Mouse (Mus musculus) granulocyte monocyte progenitor cell, adult 5-6 weeks (primary cell): ENCODE data around the gene Cwc27. TPM values are rescaled to one million over a fixed set of nuclear protein-coding genes. Genes with fewer than 3 reads are reported as not detected.

Source experiments
- ATAC-seq: replicated peaks from 2 replicates; pipeline ENCODE4 v1.8.0; 2016; ENCODE audit warnings: mild to moderate bottlenecking, moderate TSS enrichment, inconsistent platforms; ENCODE audit not compliant: poor library complexity, severe bottlenecking
- total RNA-seq, 2 experiments: library from RNA; stranded (forward) in 1 of 2; stranded (reverse) in 1 of 2; fragments of 200-712, 200-1000 nt in 1 of 2; fragments of >200 nt in 1 of 2; fragmentation: Nextera tagmentation in 1 of 2; gene quantifications; 2 replicates each; pipeline ENCODE4 v1.2.3; 2014 to 2017

Gene Cwc27
- total RNA-seq, 2 experiments from 2014 or later, result 47.2 to 52.3 TPM

DNA sequence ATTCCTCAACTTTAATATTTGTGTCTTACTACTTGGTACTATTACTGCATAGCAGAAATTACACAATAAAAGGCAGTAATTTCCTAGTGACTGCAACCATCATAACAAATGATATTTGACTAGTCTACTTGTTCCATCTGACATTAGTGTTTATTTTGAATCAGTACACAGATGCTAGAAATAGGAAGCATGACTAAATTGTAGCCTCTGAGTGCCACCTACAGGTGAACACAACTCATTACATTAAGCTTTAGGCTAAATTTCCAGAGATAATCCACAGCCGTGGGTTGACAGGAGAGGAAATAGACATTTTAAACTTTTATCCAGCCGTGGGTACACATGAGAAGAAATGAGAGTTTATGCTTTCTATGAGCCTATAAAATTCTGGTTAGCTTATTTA lies 27.3 kb downstream of the Cwc27 start:
- ATAC-seq, result peak; percentile 95

DNA sequence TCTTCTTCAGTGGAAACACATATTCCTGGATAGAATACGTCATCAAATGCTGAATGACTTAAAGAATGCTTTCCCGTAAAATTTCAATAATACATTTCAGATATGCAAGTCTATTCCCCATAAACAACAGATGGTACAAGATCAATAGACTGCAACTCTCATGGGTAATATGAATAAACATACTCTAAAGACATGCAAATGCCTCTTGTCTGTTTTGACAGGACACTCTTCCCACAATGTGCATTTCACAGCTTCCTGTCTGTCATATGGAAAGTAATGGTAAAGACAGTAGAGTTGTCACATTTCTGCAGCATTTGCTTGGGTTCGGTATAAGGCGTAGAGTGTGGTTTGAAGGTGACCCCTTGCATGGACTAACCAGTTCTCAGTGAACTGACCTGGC lies 29.7 kb downstream of the Cwc27 start:
- ATAC-seq, result no peak

DNA sequence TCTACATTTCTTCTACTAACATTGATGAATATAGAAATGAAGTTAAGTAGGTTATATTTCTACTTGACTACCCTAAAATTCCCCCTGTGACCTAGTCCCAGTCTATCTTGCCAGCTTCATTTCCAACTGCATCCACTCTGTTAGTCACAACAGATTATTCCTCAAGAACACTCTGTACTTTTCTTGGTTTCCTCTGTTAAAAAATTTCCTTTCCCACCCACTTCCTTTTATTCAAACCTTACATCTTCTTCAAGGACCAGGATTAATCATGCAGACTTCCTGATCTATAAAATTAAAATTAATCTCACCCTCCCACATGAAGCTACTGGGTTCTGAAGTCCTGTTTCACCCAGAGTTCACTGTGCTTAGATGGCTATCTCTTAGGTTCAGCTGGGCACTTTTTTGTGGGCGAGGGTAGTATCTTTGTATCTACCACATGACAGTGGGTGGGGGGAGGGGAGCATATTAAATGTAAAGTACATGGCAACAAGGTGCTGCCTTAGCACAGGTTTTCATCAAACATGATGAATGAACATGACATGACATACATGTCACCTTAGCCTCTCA lies 37.8 kb downstream of the Cwc27 start:
- no peak for ATAC-seq

- ATAC-seq, result no peak
Measured at GRCm38 (mm10) chr13:104763193-104763592, 53.7 kb downstream of the Cwc27 start.

- ATAC-seq, result no peak
Measured at GRCm38 (mm10) chr13:104762401-104762800, 54.5 kb downstream of the Cwc27 start.

DNA sequence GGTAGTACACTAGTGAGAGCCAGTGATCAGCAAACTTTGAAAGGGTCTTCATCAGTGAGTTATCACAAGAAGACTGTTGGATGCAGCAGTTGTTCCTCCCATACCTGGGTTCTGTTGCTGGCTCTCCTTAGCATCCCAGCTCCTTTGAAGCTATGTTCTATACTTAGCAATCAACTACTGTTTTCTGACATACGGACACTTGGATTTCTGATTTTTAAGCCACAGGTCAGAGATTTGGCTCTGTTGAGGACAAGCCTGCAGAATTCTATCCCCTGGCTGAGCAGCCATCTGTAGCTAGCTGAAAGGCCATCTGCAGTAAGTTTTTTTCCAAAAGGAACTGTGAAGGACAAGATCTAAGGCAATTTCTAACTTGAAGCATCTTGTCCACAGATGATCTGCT lies 57.6 kb downstream of the Cwc27 start:
- no peak for ATAC-seq

DNA sequence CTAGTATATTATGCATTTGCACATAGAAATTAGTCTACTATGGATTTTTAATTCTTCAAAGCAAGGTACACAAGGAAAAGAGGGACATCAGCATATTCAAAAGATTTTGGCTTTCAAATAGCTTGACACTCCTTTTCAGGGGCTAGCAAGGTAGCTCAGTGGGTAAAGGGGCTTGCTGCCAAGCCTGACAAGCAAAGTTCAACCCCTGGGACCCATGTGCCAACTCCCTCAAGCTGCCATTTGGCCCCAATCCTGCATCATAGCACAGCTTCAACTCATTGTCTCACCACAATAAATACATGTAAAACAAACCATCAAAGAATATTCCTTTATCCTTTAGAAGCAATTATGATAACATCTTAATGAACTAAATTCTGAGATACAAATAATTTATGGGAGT lies 69.9 kb downstream of the Cwc27 start:
- no peak for ATAC-seq

DNA sequence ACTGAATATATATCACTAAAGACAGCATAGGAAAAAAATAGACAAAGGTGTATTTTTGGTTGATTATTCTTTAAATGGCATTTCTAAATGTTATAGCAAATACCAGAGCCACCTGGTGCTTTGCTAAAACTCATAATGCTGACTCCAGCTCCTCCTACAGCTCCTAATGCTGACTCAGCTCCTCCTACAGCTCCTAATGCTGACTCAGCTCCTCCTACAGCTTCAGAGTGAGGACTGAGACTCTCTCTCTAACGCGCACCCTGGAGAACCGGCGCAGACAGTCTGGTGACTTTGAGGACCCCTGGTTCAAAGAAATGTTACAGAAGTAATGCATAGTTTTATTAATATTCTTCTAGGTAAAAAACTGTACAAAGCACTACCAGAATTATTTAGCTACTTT lies 74.1 kb downstream of the Cwc27 start:
- no peak for ATAC-seq

DNA sequence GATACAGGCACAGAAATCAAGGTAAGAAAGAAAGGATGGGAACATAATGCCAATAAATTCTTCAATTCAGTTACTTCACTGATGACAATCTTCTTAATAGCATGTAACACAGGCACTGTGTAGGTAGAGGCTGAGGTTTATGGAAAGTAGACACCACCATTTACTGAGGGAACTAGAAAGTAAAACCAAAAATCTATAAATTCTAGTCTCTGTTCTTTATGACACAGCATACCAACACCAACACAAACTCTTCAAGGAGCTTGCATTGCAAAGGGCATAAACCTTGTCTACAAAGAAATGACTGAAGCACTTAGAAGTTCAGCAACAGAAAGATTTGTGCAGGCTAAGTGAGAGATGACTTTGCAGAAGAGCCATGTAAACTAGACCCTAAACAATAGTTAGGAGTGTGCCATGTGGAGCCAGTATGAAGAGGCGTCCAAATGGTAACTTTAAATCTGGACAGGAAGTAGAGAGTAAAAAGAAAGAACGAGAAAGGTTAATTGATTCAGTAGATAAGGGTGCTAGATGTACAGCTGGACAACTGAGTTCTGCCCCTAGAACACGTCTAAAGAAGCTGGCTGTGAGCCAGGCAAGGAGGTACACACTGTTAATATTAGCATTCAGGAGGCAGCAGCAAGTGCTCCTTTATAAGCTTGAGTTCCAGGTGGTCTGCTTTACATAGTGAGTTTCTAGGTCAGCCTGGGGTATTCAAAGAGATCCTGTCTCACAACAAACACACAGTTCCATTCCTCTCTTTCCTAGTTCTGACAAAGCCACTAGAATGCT lies 87.5 kb downstream of the Cwc27 start:
- ATAC-seq, result no peak

GRCm38 (mm10) chr13:104727681-104728080 lies 89.3 kb downstream of the Cwc27 start:
- no peak for ATAC-seq

- ATAC-seq, result no peak
Measured at GRCm38 (mm10) chr13:104720133-104720532, 96.8 kb downstream of the Cwc27 start.

DNA sequence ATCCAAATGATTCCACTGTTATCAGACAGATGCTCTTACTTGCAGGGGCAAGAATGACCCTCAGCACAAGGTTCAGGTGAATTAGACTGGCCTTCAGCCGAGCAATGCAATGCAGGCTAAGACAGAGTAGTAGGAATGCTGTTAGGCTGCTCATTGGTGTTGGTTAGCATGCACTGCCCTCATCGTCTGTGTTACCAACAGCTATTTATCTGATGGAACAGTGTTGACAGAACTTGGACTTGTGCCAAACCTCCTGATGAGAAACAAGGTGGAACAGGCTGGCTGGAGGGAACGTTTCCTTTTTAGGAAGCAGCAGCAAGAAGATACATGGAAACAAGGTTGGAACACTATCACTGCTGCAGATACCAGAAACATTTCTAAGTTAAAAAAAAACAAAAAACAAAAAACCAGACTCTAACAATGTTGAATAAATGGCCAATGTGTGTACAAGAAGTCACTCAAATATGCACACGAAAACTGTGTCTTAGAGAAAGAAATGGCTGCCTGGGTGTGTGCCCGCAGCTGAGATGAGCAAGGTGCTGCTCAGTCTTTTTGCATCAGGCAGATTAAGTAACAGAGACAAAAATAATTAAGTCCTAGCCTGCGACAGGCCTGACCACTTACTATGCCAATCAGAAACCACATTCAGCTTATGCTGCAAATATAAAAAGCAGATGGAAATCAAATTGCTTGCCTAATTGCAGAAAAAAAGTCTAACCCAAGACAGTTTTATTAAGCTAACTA lies 122.2 kb downstream of the Cwc27 start:
- peak; percentile 14; the same call in 1 of the 2 replicates for ATAC-seq

DNA sequence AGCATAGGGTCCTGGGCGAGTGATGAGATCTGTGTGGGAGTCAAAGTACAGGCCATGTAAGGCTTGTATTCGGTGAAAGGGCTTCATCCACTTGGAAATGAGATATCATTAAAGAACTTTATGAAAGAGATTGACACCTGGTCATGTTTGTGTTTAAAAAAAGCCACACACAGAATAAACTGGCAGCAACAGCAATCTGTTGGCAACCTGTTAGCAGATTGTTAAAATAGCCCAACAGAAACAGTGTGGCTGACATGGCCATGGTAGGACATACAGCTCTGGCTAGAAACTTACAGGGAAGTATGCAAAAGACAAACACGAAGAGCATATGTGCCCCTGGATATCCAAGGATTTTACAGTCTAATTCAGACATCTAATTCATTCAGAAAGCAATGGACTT lies 124.2 kb downstream of the Cwc27 start:
- no peak for ATAC-seq

DNA sequence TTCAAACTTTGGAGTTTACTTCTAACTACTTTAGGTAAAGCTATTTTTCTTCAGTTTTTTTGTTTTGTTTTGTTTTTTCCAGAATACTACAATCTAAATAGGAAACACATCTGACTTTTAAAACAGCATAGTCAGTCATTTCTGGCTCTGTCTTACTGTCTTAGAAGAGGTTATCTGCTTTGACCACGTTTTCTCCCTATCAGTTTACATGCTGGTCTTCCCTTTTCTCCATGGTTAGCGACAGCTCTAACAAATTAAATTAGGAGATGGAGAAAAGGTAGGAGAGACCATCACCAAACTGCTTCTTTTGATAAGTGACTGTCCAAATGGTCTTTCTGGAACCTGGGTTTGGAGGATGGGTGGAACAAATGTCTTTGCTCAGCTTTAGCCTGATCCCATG lies 131.4 kb downstream of the Cwc27 start:
- no peak for ATAC-seq

- no peak for ATAC-seq
Measured at GRCm38 (mm10) chr13:104684361-104685011, 132.5 kb downstream of the Cwc27 start.

DNA sequence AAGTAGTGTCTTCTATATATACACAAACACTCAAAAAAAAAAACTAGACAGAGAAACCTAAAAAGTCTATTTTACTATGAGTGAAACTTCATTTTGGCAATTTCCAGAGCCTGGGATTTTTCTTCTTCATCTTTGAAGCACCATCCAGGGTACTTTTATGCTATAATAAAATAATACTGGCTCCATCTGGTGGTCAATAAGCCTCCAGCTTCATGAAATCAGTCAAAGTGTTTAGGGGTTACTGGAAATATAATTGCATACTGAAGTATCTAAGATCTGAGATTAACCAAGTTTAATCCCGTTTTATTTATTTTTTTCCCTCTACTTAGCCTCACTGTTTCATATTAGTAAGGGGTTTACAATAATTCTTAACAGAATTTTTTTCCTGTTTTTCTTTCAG lies 135.7 kb downstream of the Cwc27 start:
- ATAC-seq, result 0 out of 2 replicates have a peak, but pooled peaks have one; percentile 30

DNA sequence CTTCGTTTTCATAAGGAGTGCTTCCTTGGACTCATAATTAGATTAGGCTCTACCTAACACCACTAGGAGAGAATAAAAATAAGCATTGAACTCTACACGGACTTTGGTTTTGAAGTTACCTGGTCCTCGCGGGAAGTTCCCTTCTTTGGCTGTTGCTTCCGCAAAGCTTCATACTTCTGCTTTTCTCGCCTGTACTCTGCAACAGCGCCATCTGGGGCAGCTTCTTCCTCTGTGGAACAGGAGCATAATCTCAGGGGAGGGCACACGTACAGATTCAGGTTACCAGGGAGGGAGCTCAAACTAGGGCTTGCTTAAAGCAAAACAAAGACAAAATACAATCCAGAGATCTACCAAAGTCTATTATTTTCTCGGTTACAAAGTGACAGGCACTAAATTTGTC lies 155.8 kb downstream of the Cwc27 start:
- no peak; the same call in 1 of the 2 replicates for ATAC-seq

DNA sequence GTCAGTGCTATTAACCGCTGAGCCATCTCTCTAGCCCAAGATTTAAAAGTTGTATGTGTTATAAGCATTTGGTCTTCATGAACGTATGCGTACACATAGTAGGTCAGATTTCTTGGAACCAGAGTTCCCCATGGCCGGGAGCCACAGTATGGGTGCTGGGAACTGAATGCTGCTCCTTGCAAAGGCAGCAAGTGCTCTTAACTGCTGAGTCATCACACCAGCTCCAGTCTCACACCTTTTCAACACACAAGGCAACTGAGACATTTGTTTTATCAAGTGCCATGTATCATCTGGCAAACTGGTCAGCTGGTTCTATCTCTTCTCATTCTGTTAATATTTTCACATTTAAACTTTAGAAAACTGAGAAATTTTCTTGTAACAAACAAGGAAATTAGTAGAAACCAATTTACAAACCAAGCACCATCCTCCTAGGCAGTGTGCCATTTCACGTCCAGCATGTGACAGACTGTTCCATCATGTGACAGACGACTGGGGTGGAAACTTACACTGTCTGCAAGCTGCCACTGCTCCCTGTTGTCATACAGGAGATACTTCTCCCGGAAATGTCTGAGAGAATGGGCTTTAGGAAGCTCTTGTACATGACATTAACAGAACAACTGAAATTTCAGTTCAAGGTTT lies 156.8 kb downstream of the Cwc27 start:
- ATAC-seq, result no peak

DNA sequence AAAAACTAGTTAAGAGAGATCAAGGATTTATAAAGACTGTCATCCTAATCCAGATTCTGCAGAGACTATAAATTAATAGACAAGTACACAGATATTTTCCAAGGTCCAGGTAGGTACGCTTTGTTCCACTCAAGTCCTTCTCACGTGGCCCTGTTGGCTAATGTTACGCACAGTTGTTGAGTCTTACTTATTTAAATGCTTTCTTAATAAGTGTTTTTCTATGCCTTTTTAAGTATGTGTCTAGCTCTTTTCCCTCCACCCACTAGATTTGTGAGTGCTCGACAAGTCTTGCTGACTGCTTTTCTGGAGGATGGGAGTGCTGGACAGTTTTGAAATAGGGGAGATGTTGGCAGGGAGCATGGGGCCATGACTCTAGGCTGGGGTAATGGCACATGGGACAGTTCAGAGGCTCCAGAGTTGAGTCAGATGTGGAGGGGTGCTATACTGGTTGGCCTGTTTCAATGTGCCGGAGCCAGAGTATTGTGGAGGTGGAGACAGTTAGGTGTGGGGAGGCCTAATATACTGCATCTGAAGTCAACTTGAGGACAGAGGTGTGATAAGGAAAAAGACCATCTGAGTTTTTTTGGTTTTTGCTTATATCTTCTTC lies 160.2 kb downstream of the Cwc27 start:
- no peak for ATAC-seq

DNA sequence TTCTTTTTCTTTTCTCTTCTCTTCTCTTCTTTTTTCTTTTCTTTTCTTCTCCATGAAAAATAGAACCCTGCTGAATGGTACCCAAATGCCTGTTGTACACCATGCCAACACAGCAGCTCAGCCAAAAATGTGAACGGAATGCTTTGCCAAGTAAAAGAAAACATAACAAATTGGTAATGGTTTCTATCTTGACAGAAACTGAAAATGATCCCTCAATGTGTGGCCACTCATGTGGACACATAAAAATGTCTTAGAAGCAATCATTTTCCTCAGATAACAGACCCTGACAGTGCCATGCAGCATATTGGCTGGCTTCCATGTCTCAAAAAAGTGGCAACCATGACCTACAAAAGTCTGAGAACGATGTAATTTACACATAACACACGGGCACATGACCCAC lies 161.8 kb downstream of the Cwc27 start:
- no peak for ATAC-seq
